Mouse (Mus musculus) E14TG2a.4 (cell line): ENCODE measurements around the gene Adamts6.

Experiments used
- CTCF ChIP-seq: conservative IDR thresholded peaks from 2 replicates; pipeline ENCODE4 v1.5.1; 2014; ENCODE audit warnings: low read length
- NANOG ChIP-seq: IDR thresholded peaks from 2 replicates; pipeline ENCODE4 v1.6.1; 2014; ENCODE audit warnings: borderline replicate concordance, low read length, mixed read lengths
- POU5F1 ChIP-seq: IDR thresholded peaks from 2 replicates; pipeline ENCODE4 v1.6.1; 2014; ENCODE audit warnings: low read length, borderline replicate concordance

- TF ChIP-seq CTCF (no peak), POU5F1 (no peak), NANOG (no peak)
Measured at GRCm38 (mm10) chr13:104476285-104476956, 188.8 kb downstream of the Adamts6 start.
